Mouse (Mus musculus): Measurements from ENCODE around the gene Pomt1. TPM values are rescaled to one million over a fixed set of nuclear protein-coding genes. Genes with fewer than 3 reads are reported as not detected.

Gene Pomt1
- polyA plus RNA-seq (2012; rRNA removed; ENCODE audit: low replicate concordance): 45.0 and 55.0 TPM in 2 replicates

GRCm38 (mm10) chr2:32235886-32236759, at the start of gene Pomt1:
Pomt1 (plus strand) TSS chr2:32236590.

DNA sequence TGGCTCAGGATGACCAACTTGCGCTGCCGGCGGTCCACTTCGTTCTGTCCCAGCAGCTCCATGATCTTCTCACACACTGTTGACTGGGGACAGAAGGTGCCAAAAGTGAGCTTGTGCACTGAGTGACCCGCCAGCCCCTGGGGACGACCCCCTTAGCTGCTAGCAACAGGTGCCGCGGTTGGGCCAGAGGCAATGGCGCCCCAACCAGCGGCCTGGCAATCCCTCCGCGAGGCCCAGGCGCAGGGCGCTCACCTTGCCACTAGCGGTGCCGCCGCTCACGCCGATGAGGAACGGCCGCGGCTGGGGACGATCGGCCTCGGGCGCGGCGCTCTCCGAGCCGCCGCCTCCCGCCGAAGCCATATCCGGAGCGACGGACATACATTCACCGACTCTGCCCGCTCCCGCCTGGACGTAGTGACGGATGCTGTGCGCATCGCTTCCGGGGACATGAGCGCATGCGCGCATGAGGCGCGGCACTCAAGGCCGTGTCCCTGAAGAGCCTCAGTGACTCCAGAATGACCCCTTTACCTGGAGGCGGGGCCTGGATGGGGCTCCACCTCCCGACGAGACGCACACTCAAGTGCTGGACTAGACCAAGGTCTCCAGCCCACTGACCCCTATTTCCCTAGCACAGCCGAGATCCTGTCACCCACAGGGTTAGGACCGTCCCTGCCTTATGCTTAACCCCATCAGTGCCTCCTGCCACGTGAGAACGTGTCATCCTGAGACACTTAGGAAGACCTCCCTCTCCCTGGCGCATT, 23.4 kb downstream of the Pomt1 start, which contains the start of gene Uck1:
Uck1 (minus strand) TSS at position 503 of the 761 bp plus-strand sequence.

GRCm38 (mm10) chr2:32287334-32287840, 51.0 kb downstream of the Pomt1 start, which contains the start of gene Golga2:
Golga2 (plus strand) TSS chr2:32287384.

DNA sequence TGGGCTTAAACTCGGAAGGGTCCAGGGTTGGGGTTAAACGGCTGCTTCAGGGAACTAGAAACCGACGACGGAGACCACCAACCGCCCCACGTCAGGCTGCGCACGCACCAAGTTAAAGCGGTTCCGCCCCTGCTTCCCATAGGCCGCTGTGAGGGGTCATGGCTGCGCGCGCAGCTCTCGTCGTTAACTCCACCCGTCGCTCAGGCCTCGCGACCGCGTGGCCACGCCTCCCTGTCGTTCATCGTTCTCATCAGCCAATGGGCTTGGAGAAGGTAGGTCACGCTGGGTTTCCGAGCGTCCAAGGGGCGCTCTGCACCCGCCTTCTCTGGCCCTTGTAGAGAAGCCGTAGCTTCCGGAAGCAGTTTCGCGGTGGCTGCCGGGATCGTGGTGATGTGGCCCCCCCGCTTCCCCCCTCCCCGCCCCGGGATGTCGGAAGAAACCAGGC, 51.6 kb downstream of the Pomt1 start, which contains the start of gene Swi5:
Swi5 (minus strand) TSS at position 153 of the 445 bp plus-strand sequence.

Other genes starting within 250 kb of the Pomt1 start
- 1.7 and 3.4 TPM in 2 replicates for gene Fam78a, start 151.7 kb upstream of the Pomt1 start, polyA plus RNA-seq (2012; rRNA removed; ENCODE audit: low replicate concordance)
- 9.4 and 15.4 TPM in 2 replicates for gene Plpp7, start 141.1 kb upstream of the Pomt1 start, polyA plus RNA-seq (2012; rRNA removed; ENCODE audit: low replicate concordance)
- gene Prrc2b, start 85.5 kb upstream of the Pomt1 start, polyA plus RNA-seq (2012; rRNA removed; ENCODE audit: low replicate concordance): 34.3 and 64.2 TPM in 2 replicates
- 196 and 244 TPM in 2 replicates for gene Uck1, start 23.6 kb downstream of the Pomt1 start, polyA plus RNA-seq (2012; rRNA removed; ENCODE audit: low replicate concordance)
- gene Golga2, start 50.8 kb downstream of the Pomt1 start, polyA plus RNA-seq (2012; rRNA removed; ENCODE audit: low replicate concordance): 43.3 and 44.0 TPM in 2 replicates
- gene Swi5, start 51.5 kb downstream of the Pomt1 start, polyA plus RNA-seq (2012; rRNA removed; ENCODE audit: low replicate concordance): 284 and 294 TPM in 2 replicates
- gene Ciz1, start 115.7 kb downstream of the Pomt1 start, polyA plus RNA-seq (2012; rRNA removed; ENCODE audit: low replicate concordance): 143 and 268 TPM in 2 replicates
- gene Dnm1, start 116.7 kb downstream of the Pomt1 start, polyA plus RNA-seq (2012; rRNA removed; ENCODE audit: low replicate concordance): 103 and 122 TPM in 2 replicates
- 234 and 382 TPM in 2 replicates for gene 1110008P14Rik, start 145.3 kb downstream of the Pomt1 start, polyA plus RNA-seq (2012; rRNA removed; ENCODE audit: low replicate concordance)
- 10.4 and 44.7 TPM in 2 replicates for gene Lcn2, start 151.7 kb downstream of the Pomt1 start, polyA plus RNA-seq (2012; rRNA removed; ENCODE audit: low replicate concordance)
- gene Ptges2, start 159.3 kb downstream of the Pomt1 start, polyA plus RNA-seq (2012; rRNA removed; ENCODE audit: low replicate concordance): 66.6 and 71.5 TPM in 2 replicates
- gene Naif1, start 213.9 kb downstream of the Pomt1 start, polyA plus RNA-seq (2012; rRNA removed; ENCODE audit: low replicate concordance): 5.9 and 6.3 TPM in 2 replicates
- gene Slc25a25, start 214.9 kb downstream of the Pomt1 start, polyA plus RNA-seq (2012; rRNA removed; ENCODE audit: low replicate concordance): 28.3 and 41.7 TPM in 2 replicates